Mouse (Mus musculus) adrenal gland, postnatal 14 days (tissue): ENCODE measurements at regions not wholly inside any gene's neighbourhood (a gene's known extent, or its start where the extent isn't known, plus 50 kb on each side); places are given as distances from the start of the nearest gene placed in this dataset.

ENCODE experiments used
- DNase-seq: peaks from one replicate; pipeline ENCODE4 v3.0.0; 2021; ENCODE audit warnings: mixed read lengths

- DNase-seq: no peak
Observed at GRCm38 (mm10) chr4:142298770-142299337, 59.7 kb upstream of the Kazn start.

GRCm38 (mm10) chr4:142292760-142293159, 53.6 kb upstream of the Kazn start:
- no peak for DNase-seq

GRCm38 (mm10) chr4:142292334-142292733, 53.1 kb upstream of the Kazn start:
- DNase-seq: no peak

- no peak for DNase-seq
Observed at GRCm38 (mm10) chr4:142291366-142291765, 52.2 kb upstream of the Kazn start.
